In the genomic region with DNA sequence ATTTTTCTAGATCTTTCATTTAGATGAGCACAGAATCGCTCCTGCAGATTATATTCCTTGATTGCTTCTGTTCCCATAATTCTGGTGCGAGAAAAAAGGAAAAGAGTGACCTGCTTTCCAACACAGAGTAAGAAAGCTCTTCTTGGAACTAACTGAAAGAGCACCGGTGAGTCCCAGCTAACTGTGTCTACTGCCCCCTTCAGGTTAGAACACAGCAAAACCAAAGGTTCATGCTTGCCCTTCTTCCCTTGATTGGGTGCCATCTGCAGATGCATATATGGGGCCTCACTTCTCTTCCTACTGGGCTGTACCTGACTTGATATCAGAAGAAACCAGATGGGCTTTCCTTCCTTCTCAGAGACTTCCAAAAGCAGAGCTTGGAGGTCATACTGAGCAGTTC, we compare ENCODE assay signal across 10 mouse cellular contexts.
DNase-seq lines count a peak whose midpoint lies in the region; ATAC-seq and TF ChIP-seq lines count a peak whose summit lies in the region.
"Had no signal": no experiment of that assay in that cellular context is flagged by ENCODE, and none has a peak within 500 bp of the region (broad histone marks: within the 10 kb centered on the region; RNA-seq: fewer than 3 reads in every experiment).

No protein-coding gene starts in this region.

- H3K4me3 ChIP-seq in liver, postnatal 0 days (ENCODE audit: low read depth, low read length) = no peak overlapping the region
- no peak overlapping the region for H3K4me3 ChIP-seq in liver, embryonic 12.5 days
- H3K4me3 ChIP-seq: limb, embryonic 13.5 days had no signal

- 63% methylated on average over 3 of the region's 3 CpGs for WGBS in liver, postnatal 0 days (ENCODE audit: insufficient replicate concordance)
- WGBS in liver, embryonic 12.5 days (ENCODE audit: insufficient replicate concordance) = 37% methylated on average over 3 of the region's 3 CpGs

- peak; percentile 49; the same call in 1 of the 2 replicates for TF ChIP-seq CTCF in liver, postnatal 0 days (IDR thresholded peaks at IDR 0.05; ENCODE audit: low read depth)
- peak; percentile 20; the same call in 1 of the 2 replicates for TF ChIP-seq CTCF in brain, embryonic 14.5 days (IDR thresholded peaks at IDR 0.05; ENCODE audit: borderline replicate concordance, extremely low read depth, insufficient read depth, insufficient read length)

- ATAC-seq in liver, postnatal 0 days = no peak
- ATAC-seq in liver, embryonic 12.5 days = no peak
- peak; percentile 64 for ATAC-seq in megakaryocyte progenitor cell, adult 5-6 weeks (replicated peaks; ENCODE audit: poor library complexity)

- H3K9ac ChIP-seq in liver, postnatal 0 days (replicated peaks) = no peak overlapping the region
- no peak overlapping the region for H3K9ac ChIP-seq in liver, embryonic 12.5 days
- H3K9ac ChIP-seq: limb, embryonic 13.5 days had no signal

- TF ChIP-seq POLR2A in brain, embryonic 14.5 days (IDR thresholded peaks at IDR 0.05; ENCODE audit: borderline replicate concordance, extremely low read depth, insufficient read depth, insufficient read length, poor library complexity, severe bottlenecking) = no peak

- H3K27me3 ChIP-seq in liver, postnatal 0 days (ENCODE audit: insufficient read depth, low read length) = no peaks in the 10 kb centered on the region
- no peaks in the 10 kb centered on the region for H3K27me3 ChIP-seq in liver, embryonic 12.5 days (replicated peaks)
- H3K27me3 ChIP-seq: limb, embryonic 13.5 days had no signal

- no peak for TF ChIP-seq EP300 in liver, postnatal 0 days (IDR thresholded peaks at IDR 0.05; ENCODE audit: low read depth)

- no peaks in the 10 kb centered on the region for H3K4me1 ChIP-seq in liver, postnatal 0 days (ENCODE audit: insufficient read depth)
- no peaks in the 10 kb centered on the region for H3K4me1 ChIP-seq in liver, embryonic 12.5 days
- H3K4me1 ChIP-seq: limb, embryonic 13.5 days had no signal

- H3K4me2 ChIP-seq in liver, postnatal 0 days (ENCODE audit: low read depth, low read length) = no peak overlapping the region
- H3K4me2 ChIP-seq in liver, embryonic 12.5 days = no peak overlapping the region
- H3K4me2 ChIP-seq: limb, embryonic 13.5 days had no signal

- H3K36me3 ChIP-seq in liver, postnatal 0 days (replicated peaks; ENCODE audit: insufficient read depth, low read length) = no peaks in the 10 kb centered on the region
- no peaks in the 10 kb centered on the region for H3K36me3 ChIP-seq in liver, embryonic 12.5 days
- H3K36me3 ChIP-seq: limb, embryonic 13.5 days had no signal

- no peak for DNase-seq in liver, postnatal 0 days
- DNase-seq in ES-CJ7 (ENCODE audit: low read depth, low spot score) = peak; percentile 63
- DNase-seq in brain, embryonic 14.5 days (ENCODE audit: low read depth) = no peak
- no peak for DNase-seq in thymus, postnatal 14 days
- DNase-seq in layer of hippocampus, adult 9-11 months = no peak
- DNase-seq: cerebellum, adult 9-10 months; right cerebral cortex, postnatal 4 days had no signal

- H3K27ac ChIP-seq in liver, postnatal 0 days (ENCODE audit: low read depth) = no peak overlapping the region
- no peak overlapping the region for H3K27ac ChIP-seq in liver, embryonic 12.5 days
- H3K27ac ChIP-seq: limb, embryonic 13.5 days had no signal

- H3K9me3 ChIP-seq in liver, postnatal 0 days (ENCODE audit: low read length) = no peaks in the 10 kb centered on the region
- H3K9me3 ChIP-seq in liver, embryonic 12.5 days (replicated peaks) = no peaks in the 10 kb centered on the region
- H3K9me3 ChIP-seq: limb, embryonic 13.5 days had no signal
